ENCODE assay signal across 14 mouse cellular contexts in genomic region chr2:172394052-172394392, GRCm38 (mm10). TPM values are rescaled to one million over a fixed set of nuclear protein-coding genes. Genes with fewer than 3 reads are reported as not detected.
DNase-seq lines count a peak whose midpoint lies in the region; ATAC-seq and TF ChIP-seq lines count a peak whose summit lies in the region.
"Had no signal": no experiment of that assay in that cellular context is flagged by ENCODE, and none has a peak within 500 bp of the region (broad histone marks: within the 10 kb centered on the region; RNA-seq: fewer than 3 reads in every experiment).

No protein-coding gene starts in this region.

- peaks cover 0 to 18% of the 10 kb centered on the region in 2 experiments for H3K36me3 ChIP-seq in CH12.LX (replicated peaks in 1 of 2; ENCODE audit: control insufficient read depth in 1 of 2, insufficient read depth in 1 of 2, low read length in 1 of 2)
- H3K36me3 ChIP-seq in liver, embryonic 13.5 days: no peaks in the 10 kb centered on the region
- H3K36me3 ChIP-seq: embryonic facial prominence, embryonic 12.5 days; forebrain, embryonic 12.5 days; heart, embryonic 10.5 days; midbrain, embryonic 10.5 days had no signal

- peaks cover 7% of the 10 kb centered on the region for H3K9me3 ChIP-seq in CH12.LX (replicated peaks; ENCODE audit: low read length)
- H3K9me3 ChIP-seq in liver, embryonic 13.5 days (replicated peaks): no peaks in the 10 kb centered on the region
- H3K9me3 ChIP-seq: embryonic facial prominence, embryonic 12.5 days; forebrain, embryonic 12.5 days; heart, embryonic 10.5 days; midbrain, embryonic 10.5 days had no signal

- TF ChIP-seq EP300 in CH12.LX (IDR thresholded peaks at IDR 0.05; ENCODE audit: low read length): peak; percentile 84

- in situ Hi-C loops in CH12.LX (cut with MboI; ENCODE audit: low pct_ligation_motif_present, low pct_unique_long_range_greater_than_20kb, low sequenced_read_pairs): no loop called here

- peak overlapping the region; percentile 70 for H3K4me2 ChIP-seq in CH12.LX (ENCODE audit: insufficient read depth, low read depth, poor library complexity, severe bottlenecking)
- peak overlapping the region; percentile 56 for H3K4me2 ChIP-seq in liver, embryonic 13.5 days
- H3K4me2 ChIP-seq: embryonic facial prominence, embryonic 12.5 days; forebrain, embryonic 12.5 days; hindbrain, embryonic 14.5 days had no signal

- H3K79me2 ChIP-seq in CH12.LX (replicated peaks; ENCODE audit: control insufficient read depth, extremely low read depth, insufficient read depth, poor library complexity, severe bottlenecking): 0 out of 2 replicates have a peak, but pooled peaks cover 3% of the 10 kb centered on the region

- DNase-seq in gastrocnemius, adult 2 months: no peak
- DNase-seq in gastrocnemius, adult 8-10 months (ENCODE audit: low spot score in 2 of 2): no peak
- no peak for DNase-seq in lung, adult 2 months
- DNase-seq in lung, postnatal 4 days: no peak
- peak; percentile 70 for DNase-seq in CH12.LX (ENCODE audit: extremely low read depth)
- DNase-seq in liver, embryonic 13.5 days: no peak
- no peak for DNase-seq in ovary, postnatal 36 days (ENCODE audit: low spot score)
- DNase-seq in left cerebral cortex, postnatal 36 days (ENCODE audit: low spot score in 2 of 2): no peak
- DNase-seq: kidney, adult 18-20 months had no signal

- H3K9ac ChIP-seq in CH12.LX (ENCODE audit: insufficient read depth, low read depth): peak overlapping the region; percentile 61
- H3K9ac ChIP-seq in liver, embryonic 13.5 days: 0 out of 2 replicates have a peak overlapping the region, but pooled peaks have one; percentile 33
- H3K9ac ChIP-seq: embryonic facial prominence, embryonic 12.5 days; forebrain, embryonic 12.5 days; hindbrain, embryonic 14.5 days had no signal

- no peak overlapping the region for H3K27ac ChIP-seq in gastrocnemius, adult 2 months
- peak overlapping the region; percentile 51; the same call in 1 of the 2 replicates for H3K27ac ChIP-seq in CH12.LX (ENCODE audit: insufficient read depth, low read depth)
- no peak overlapping the region for H3K27ac ChIP-seq in liver, embryonic 13.5 days
- H3K27ac ChIP-seq: embryonic facial prominence, embryonic 12.5 days; forebrain, embryonic 12.5 days; heart, embryonic 10.5 days; hindbrain, embryonic 14.5 days; midbrain, embryonic 10.5 days had no signal

- H3K4me1 ChIP-seq in lung, adult 2 months (ENCODE audit: control insufficient read depth, insufficient read depth, low read length): no peaks in the 10 kb centered on the region
- H3K4me1 ChIP-seq in CH12.LX (ENCODE audit: control insufficient read depth in 1 of 2, insufficient read depth in 2 of 2): peaks cover 12 to 71% of the 10 kb centered on the region in 2 experiments
- peaks cover 28% of the 10 kb centered on the region for H3K4me1 ChIP-seq in liver, embryonic 13.5 days (replicated peaks)
- H3K4me1 ChIP-seq: forebrain, embryonic 12.5 days had no signal

- H3K4me3 ChIP-seq in gastrocnemius, adult 2 months: peak overlapping the region; percentile 50
- peak overlapping the region; percentile 59 for H3K4me3 ChIP-seq in lung, adult 2 months (replicated peaks; ENCODE audit: extremely low read depth, low read depth, low read length)
- peak overlapping the region; percentile 58 to 75 (median 58) for H3K4me3 ChIP-seq in CH12.LX (replicated peaks in 1 of 3; ENCODE audit: low read depth in 2 of 3, low read length in 2 of 3, poor library complexity in 1 of 3)
- peak overlapping the region; percentile 47 for H3K4me3 ChIP-seq in liver, embryonic 13.5 days (replicated peaks)
- H3K4me3 ChIP-seq: embryonic facial prominence, embryonic 12.5 days; forebrain, embryonic 12.5 days; midbrain, embryonic 10.5 days had no signal

- no peak for TF ChIP-seq RAD21 in CH12.LX (IDR thresholded peaks at IDR 0.05; ENCODE audit: low read depth, low read length)

- intact Hi-C loops in gastrocnemius, adult 2 months (cut with DNase I): no loop called here
- intact Hi-C loops in left cerebral cortex, postnatal 36 days (cut with DNase I): no loop called here

- TF ChIP-seq CTCF in gastrocnemius, adult 2 months (IDR thresholded peaks at IDR 0.05): no peak
- no peak for TF ChIP-seq CTCF in lung, adult 2 months (IDR thresholded peaks at IDR 0.05; ENCODE audit: insufficient read depth, low read length)
- no peak for TF ChIP-seq CTCF in CH12.LX (conservative IDR thresholded peaks at IDR 0.05 in 1 of 2, IDR thresholded peaks at IDR 0.05 in 1 of 2; ENCODE audit: low read depth in 2 of 2, low read length in 2 of 2)

- no peak for ATAC-seq in liver, embryonic 13.5 days (ENCODE audit: low read depth)

- TF ChIP-seq POLR2A in lung, adult 2 months (IDR thresholded peaks at IDR 0.05; ENCODE audit: borderline replicate concordance, extremely low read depth, low read depth, low read length): no peak
- no peak for TF ChIP-seq POLR2A in CH12.LX (IDR thresholded peaks at IDR 0.05; ENCODE audit: low read depth, low read length)

- dilution Hi-C loops in CH12.LX (cut with MboI; ENCODE audit: extremely low pct_ligation_motif_present, extremely low pct_unique_long_range_greater_than_20kb, low sequenced_read_pairs): no loop called here

- 51% methylated on average over 2 of the region's 2 CpGs for WGBS in lung, adult 2 months
- WGBS in liver, embryonic 13.5 days (ENCODE audit: insufficient replicate concordance): 37% methylated on average over 2 of the region's 2 CpGs

- H3K27me3 ChIP-seq in CH12.LX (replicated peaks): no peaks in the 10 kb centered on the region
- H3K27me3 ChIP-seq in liver, embryonic 13.5 days: no peaks in the 10 kb centered on the region
- H3K27me3 ChIP-seq: embryonic facial prominence, embryonic 12.5 days; forebrain, embryonic 12.5 days had no signal

TF ChIP-seq in CH12.LX, 34 proteins besides CTCF, POLR2A, EP300 and RAD21:
- no peak for TF ChIP-seq CHD2 (IDR thresholded peaks at IDR 0.05; ENCODE audit: low read length)
- no peak for TF ChIP-seq HCFC1 (IDR thresholded peaks at IDR 0.05; ENCODE audit: low read depth, low read length)
- no peak for TF ChIP-seq USF1 (IDR thresholded peaks at IDR 0.05; ENCODE audit: low read depth, low read length)
- no peak for TF ChIP-seq RCOR1 (conservative IDR thresholded peaks at IDR 0.05; ENCODE audit: low read depth, low read length)
- peak; percentile 69 for TF ChIP-seq JUN (IDR thresholded peaks at IDR 0.05; ENCODE audit: insufficient read depth, low read depth, low read length)
- TF ChIP-seq BHLHE40 (IDR thresholded peaks at IDR 0.05; ENCODE audit: low read depth, low read length): peak; percentile 47; the same call in 1 of the 2 replicates
- no peak for TF ChIP-seq MXI1 (IDR thresholded peaks at IDR 0.05; ENCODE audit: low read depth, low read length)
- peak; percentile 61 for TF ChIP-seq ZKSCAN1 (IDR thresholded peaks at IDR 0.05; ENCODE audit: borderline replicate concordance, low read depth, low read length)
- TF ChIP-seq ZNF384 (IDR thresholded peaks at IDR 0.05; ENCODE audit: low read depth, low read length): no peak
- TF ChIP-seq JUND (conservative IDR thresholded peaks at IDR 0.05; ENCODE audit: low read depth, low read length): peak; percentile 83
- peak; percentile 90 for TF ChIP-seq IRF4 (IDR thresholded peaks at IDR 0.05; ENCODE audit: low read depth, low read length)

RNA-seq across cellular contexts. Expression of gene Cass4, which starts 0.4 kb away (rescaled TPM):
- total RNA-seq in gastrocnemius, adult 2 months (2021): under 1 TPM; 0.08 to 0.13 TPM
- total RNA-seq in gastrocnemius, adult 8-10 months (2022): under 1 TPM; 0.10 to 0.40 (median 0.21) TPM
- 3.4 and 7.6 TPM in 2 replicates for polyA plus RNA-seq in lung, adult 2 months (2012; rRNA removed)
- total RNA-seq in CH12.LX (2012; rRNA removed) (3.8 and 5.3 TPM in 2 replicates), CH12.LX (2014; rRNA removed) (2.9 and 3.3 TPM in 2 replicates)
- 3.7 and 3.8 TPM in 2 replicates for polyA plus RNA-seq in CH12.LX (2012; ENCODE audit: insufficient read length, low read depth)
- polyA plus RNA-seq in liver, embryonic 13.5 days (2015; fragmentation: Nextera tagmentation; extraction: Ambion mirVana): 0.61 and 0.78 TPM in 2 replicates
- under 1 TPM; 0.39 to 0.52 TPM for total RNA-seq in left cerebral cortex, postnatal 36 days (2021)

RNA-seq across cellular contexts. Expression of gene Cstf1, which starts 23.5 kb away (rescaled TPM):
- total RNA-seq in gastrocnemius, adult 2 months (2021): 10 to 100 TPM; 17.0 to 20.6 TPM
- 10 to 100 TPM; 16.6 to 20.2 (median 19.3) TPM for total RNA-seq in gastrocnemius, adult 8-10 months (2022)
- 22.4 and 23.1 TPM in 2 replicates for polyA plus RNA-seq in lung, adult 2 months (2012; rRNA removed)
- total RNA-seq in CH12.LX (2012; rRNA removed) (44.2 and 52.1 TPM in 2 replicates), CH12.LX (2014; rRNA removed) (59.0 and 62.1 TPM in 2 replicates)
- polyA plus RNA-seq in CH12.LX (2012; ENCODE audit: insufficient read length, low read depth): 49.6 and 53.2 TPM in 2 replicates
- polyA plus RNA-seq in liver, embryonic 13.5 days (2015; fragmentation: Nextera tagmentation; extraction: Ambion mirVana): 25.0 and 31.4 TPM in 2 replicates
- total RNA-seq in left cerebral cortex, postnatal 36 days (2021): 10 to 100 TPM; 21.3 to 22.5 TPM

RNA-seq across cellular contexts. Expression of gene Aurka, which starts 23.7 kb away (rescaled TPM):
- total RNA-seq in gastrocnemius, adult 2 months (2021): 1 to 10 TPM; 4.4 to 9.9 TPM
- 10 to 100 TPM in 2 of 4 experiments, 1 to 10 TPM in 2; 6.3 to 16.2 (median 11.4) TPM for total RNA-seq in gastrocnemius, adult 8-10 months (2022)
- polyA plus RNA-seq in lung, adult 2 months (2012; rRNA removed): 1.0 and 2.0 TPM in 2 replicates
- 88.6 and 103 TPM in 2 replicates for total RNA-seq in CH12.LX (2012; rRNA removed)
- total RNA-seq in CH12.LX (2014; rRNA removed): 73.6 and 84.4 TPM in 2 replicates
- polyA plus RNA-seq in CH12.LX (2012; ENCODE audit: insufficient read length, low read depth): 113 and 128 TPM in 2 replicates
- polyA plus RNA-seq in liver, embryonic 13.5 days (2015; fragmentation: Nextera tagmentation; extraction: Ambion mirVana): 142 and 172 TPM in 2 replicates
- 1 to 10 TPM; 1.1 to 1.3 TPM for total RNA-seq in left cerebral cortex, postnatal 36 days (2021)

RNA-seq across cellular contexts. Expression of gene Rtf2, which starts 46.3 kb away (rescaled TPM):
- 10 to 100 TPM; 28.1 to 29.3 TPM for total RNA-seq in gastrocnemius, adult 2 months (2021)
- 10 to 100 TPM; 24.4 to 30.5 (median 27.4) TPM for total RNA-seq in gastrocnemius, adult 8-10 months (2022)
- polyA plus RNA-seq in lung, adult 2 months (2012; rRNA removed): 34.1 and 47.6 TPM in 2 replicates
- total RNA-seq in CH12.LX (2012; rRNA removed) (61.4 and 66.6 TPM in 2 replicates), CH12.LX (2014; rRNA removed) (58.5 and 60.3 TPM in 2 replicates)
- 72.9 and 90.2 TPM in 2 replicates for polyA plus RNA-seq in CH12.LX (2012; ENCODE audit: insufficient read length, low read depth)
- 48.8 and 54.4 TPM in 2 replicates for polyA plus RNA-seq in liver, embryonic 13.5 days (2015; fragmentation: Nextera tagmentation; extraction: Ambion mirVana)
- total RNA-seq in left cerebral cortex, postnatal 36 days (2021): 10 to 100 TPM; 71.8 to 83.1 TPM

RNA-seq across cellular contexts. Expression of gene Fam210b, which starts 48.7 kb away (rescaled TPM):
- 1 to 10 TPM; 5.0 to 6.4 TPM for total RNA-seq in gastrocnemius, adult 2 months (2021)
- 1 to 10 TPM; 5.4 to 6.8 (median 6.1) TPM for total RNA-seq in gastrocnemius, adult 8-10 months (2022)
- polyA plus RNA-seq in lung, adult 2 months (2012; rRNA removed): 21.3 and 25.4 TPM in 2 replicates
- total RNA-seq in CH12.LX (2012; rRNA removed): 1.1 and 1.5 TPM in 2 replicates
- 0.58 and 0.68 TPM in 2 replicates for total RNA-seq in CH12.LX (2014; rRNA removed)
- polyA plus RNA-seq in CH12.LX (2012; ENCODE audit: insufficient read length, low read depth): 1.1 and 1.2 TPM in 2 replicates
- polyA plus RNA-seq in liver, embryonic 13.5 days (2015; fragmentation: Nextera tagmentation; extraction: Ambion mirVana): 131 and 149 TPM in 2 replicates
- 10 to 100 TPM; 10.9 to 12.1 TPM for total RNA-seq in left cerebral cortex, postnatal 36 days (2021)

Comparison
In these comparisons a context has a peak if more than half of its experiments do, and no peak if none do; other contexts are left out.
1. RNA of gene Aurka, which starts 23.7 kb away (total RNA-seq): 73.6 to 103 TPM in CH12.LX; 6.3 to 16.2 TPM in gastrocnemius, adult 8-10 months, 4.4 to 9.9 TPM in gastrocnemius, adult 2 months and 1.1 to 1.3 TPM in left cerebral cortex, postnatal 36 days; every median in the first group is over 4 times any median in the second.
2. Peak in every context shown above with its lines, with median percentiles within 50 percentile points of each other: H3K4me3 ChIP-seq.